Mouse (Mus musculus) midbrain, embryonic 14.5 days (tissue): ENCODE measurements around the gene Pgap3. TPM values are rescaled to one million over a fixed set of nuclear protein-coding genes. Genes with fewer than 3 reads are reported as not detected.

Source experiments
- ATAC-seq: fragments of 200-750 bp; cut with Nextera tagmentation; 2 replicates; pipeline ENCODE4 v1.8.0; 2017; ENCODE audit warnings: moderate number of reproducible peaks, moderate library complexity; ENCODE audit not compliant: low FRiP score, low TSS enrichment
- DNase-seq: peaks from one replicate; pipeline ENCODE4 v3.0.0-alpha.2; 2015
- H3K27ac ChIP-seq: fragments of 300-500 bp; sonication (generic); replicated peaks from 2 replicates; pipeline ENCODE4 v1.5.1; 2014; ENCODE audit warnings: mild to moderate bottlenecking, low read depth, low read length, moderate library complexity
- H3K27me3 ChIP-seq: fragments of 300-500 bp; sonication (generic); 2 replicates; pipeline ENCODE4 v1.6.1; 2014; ENCODE audit warnings: low read length, control low read depth, mixed read lengths; ENCODE audit not compliant: control insufficient read depth, insufficient read depth
- H3K36me3 ChIP-seq: fragments of 300-500 bp; sonication (generic); 2 replicates; pipeline ENCODE4 v1.6.1; 2014; ENCODE audit warnings: low read length, control low read depth; ENCODE audit not compliant: control insufficient read depth, insufficient read depth
- H3K4me1 ChIP-seq: fragments of 300-500 bp; sonication (generic); 2 replicates; pipeline ENCODE4 v1.6.1; 2014; ENCODE audit warnings: mild to moderate bottlenecking, antibody characterized with exemption, low read length, control low read depth; ENCODE audit not compliant: control insufficient read depth, insufficient read depth
- H3K4me2 ChIP-seq: fragments of 300-500 bp; sonication (generic); 2 replicates; pipeline ENCODE4 v1.6.1; 2014; ENCODE audit warnings: mild to moderate bottlenecking, low read length, moderate library complexity
- H3K4me3 ChIP-seq: fragments of 300-500 bp; sonication (generic); replicated peaks from 2 replicates; pipeline ENCODE4 v1.5.1; 2014; ENCODE audit warnings: low read depth, low read length
- H3K9ac ChIP-seq: fragments of 300-500 bp; sonication (generic); replicated peaks from 2 replicates; pipeline ENCODE4 v1.6.1; 2014; ENCODE audit warnings: mild to moderate bottlenecking, low read length, moderate library complexity
- H3K9me3 ChIP-seq: fragments of 300-500 bp; sonication (generic); 2 replicates; pipeline ENCODE4 v1.6.1; 2016; ENCODE audit warnings: low read length, control low read depth, mixed read lengths; ENCODE audit not compliant: control insufficient read depth
- WGBS: fragments of 180-500 bp; shearing (Covaris S2); extraction: QIAGEN DNeasy Blood & Tissue Kit; methylation state at CpG from one replicate; pipeline ENCODE4 v1.1.7; 2014; 5-methylcytosine and 5-hydroxymethylcytosine counted together
- polyA plus RNA-seq: library from polyadenylated mRNA; unstranded; fragments of >200 nt; fragmentation: Nextera tagmentation; extraction: Ambion mirVana; gene quantifications from 2 replicates; pipeline ENCODE4 v1.2.1, GENCODE M21; 2014

Gene Pgap3
- polyA plus RNA-seq, 1 experiment from 2014 or later = 6.4 TPM

DNA sequence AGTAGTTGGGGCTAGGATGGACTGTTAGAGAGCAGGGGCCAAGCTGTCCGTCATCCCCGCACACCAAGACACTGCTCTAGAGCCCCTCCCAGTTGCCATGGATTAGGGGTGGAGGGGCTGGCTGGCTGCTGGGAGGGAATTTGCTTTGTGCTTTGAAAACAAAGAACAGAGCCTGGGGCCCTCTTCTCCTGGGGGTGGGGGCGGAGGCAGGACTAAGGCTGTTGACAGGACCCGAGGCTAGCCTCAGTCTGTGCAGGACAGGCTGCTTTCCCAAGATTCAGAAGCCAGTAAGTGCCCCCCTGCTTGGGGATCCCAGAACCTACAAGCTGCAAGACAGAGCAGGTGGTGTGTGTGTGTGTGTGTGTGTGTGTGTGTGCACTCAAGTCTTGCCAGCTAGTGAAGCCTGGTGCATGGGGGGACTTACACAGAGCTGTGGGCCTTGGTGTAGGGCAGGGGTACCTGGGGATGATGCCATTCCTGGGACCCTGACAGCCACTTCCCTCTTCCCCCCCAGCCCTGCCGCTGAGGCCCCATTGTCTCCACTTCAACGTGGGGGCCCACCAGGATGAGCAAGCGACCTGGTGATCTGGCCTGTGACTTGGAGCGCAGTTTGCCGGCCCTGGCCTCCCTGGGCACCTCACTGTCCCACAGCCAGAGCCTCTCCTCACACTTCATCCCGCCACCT is 28.6 kb downstream of the Pgap3 start:
- 0 out of 2 replicates have a peak overlapping the region, but pooled peaks have one; percentile 12 for H3K9ac ChIP-seq
- peaks cover 21% of the 10 kb centered on the region for H3K36me3 ChIP-seq
- H3K4me3 ChIP-seq = no peak overlapping the region
- WGBS = 15% methylated on average over 10 of the region's 10 CpGs
- ATAC-seq (peak; percentile 63), DNase-seq (peak; percentile 66)
- H3K4me2 ChIP-seq = peak overlapping the region; percentile 25
- no peaks in the 10 kb centered on the region for H3K27me3 ChIP-seq
- peaks cover 14% of the 10 kb centered on the region for H3K4me1 ChIP-seq
- H3K9me3 ChIP-seq = no peaks in the 10 kb centered on the region
- H3K27ac ChIP-seq = peak overlapping the region; percentile 46

DNA sequence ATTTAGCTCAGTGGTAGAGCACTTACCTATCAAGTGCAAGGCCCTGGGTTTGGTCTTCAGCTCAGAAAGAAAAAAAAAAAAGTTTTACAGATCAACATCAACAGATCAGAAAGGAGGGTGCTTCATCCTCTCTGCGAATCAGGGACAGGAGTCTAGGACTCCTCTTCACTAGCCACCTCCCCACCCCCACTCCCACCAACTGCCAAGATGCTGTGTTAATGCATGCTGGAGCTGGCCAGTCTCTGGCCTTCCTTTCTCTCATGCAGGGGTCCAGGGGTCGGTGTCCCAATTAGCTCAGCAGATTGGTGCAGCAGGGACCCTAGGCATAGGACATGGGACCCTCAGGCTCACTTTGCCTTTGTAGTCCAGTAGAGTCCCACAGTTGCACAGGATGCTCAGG is 29.7 kb downstream of the Pgap3 start:
- no peak for DNase-seq
- no peak overlapping the region for H3K9ac ChIP-seq
- H3K27me3 ChIP-seq = no peaks in the 10 kb centered on the region
- no peak overlapping the region for H3K4me3 ChIP-seq
- peaks cover 14% of the 10 kb centered on the region for H3K4me1 ChIP-seq
- WGBS = 87% methylated on average over 2 of the region's 2 CpGs
- no peaks in the 10 kb centered on the region for H3K9me3 ChIP-seq
- H3K36me3 ChIP-seq = peaks cover 10% of the 10 kb centered on the region
- no peak for ATAC-seq
- no peak overlapping the region for H3K4me2 ChIP-seq
- no peak overlapping the region for H3K27ac ChIP-seq

DNA sequence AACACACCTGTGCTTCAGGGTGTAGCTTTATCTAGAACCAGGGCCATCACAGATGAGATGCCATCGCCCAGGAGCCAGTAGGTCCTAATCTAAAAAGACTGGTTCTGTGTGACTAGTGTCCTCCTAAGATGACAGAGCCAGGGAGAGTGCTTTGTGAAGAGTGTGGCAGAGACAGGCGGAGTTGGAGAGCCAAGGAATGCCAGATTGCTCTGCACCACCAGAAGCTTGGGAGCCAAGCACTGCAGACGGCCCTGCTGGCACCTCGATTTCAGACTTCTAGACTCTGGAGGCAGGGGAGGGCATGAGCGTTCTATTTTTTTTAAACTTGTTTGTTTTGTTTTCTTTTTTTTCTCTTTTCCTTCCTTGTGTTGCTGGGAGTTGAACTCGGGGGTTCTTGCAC is 31.0 kb downstream of the Pgap3 start:
- peaks cover 14% of the 10 kb centered on the region for H3K4me1 ChIP-seq
- no peak overlapping the region for H3K27ac ChIP-seq
- no peaks in the 10 kb centered on the region for H3K27me3 ChIP-seq
- H3K9ac ChIP-seq = no peak overlapping the region
- no peak overlapping the region for H3K4me2 ChIP-seq
- H3K9me3 ChIP-seq = no peaks in the 10 kb centered on the region
- no peaks in the 10 kb centered on the region for H3K36me3 ChIP-seq
- ATAC-seq = no peak
- WGBS = 88% methylated on average over 6 of the region's 6 CpGs
- no peak overlapping the region for H3K4me3 ChIP-seq
- DNase-seq = no peak

DNA sequence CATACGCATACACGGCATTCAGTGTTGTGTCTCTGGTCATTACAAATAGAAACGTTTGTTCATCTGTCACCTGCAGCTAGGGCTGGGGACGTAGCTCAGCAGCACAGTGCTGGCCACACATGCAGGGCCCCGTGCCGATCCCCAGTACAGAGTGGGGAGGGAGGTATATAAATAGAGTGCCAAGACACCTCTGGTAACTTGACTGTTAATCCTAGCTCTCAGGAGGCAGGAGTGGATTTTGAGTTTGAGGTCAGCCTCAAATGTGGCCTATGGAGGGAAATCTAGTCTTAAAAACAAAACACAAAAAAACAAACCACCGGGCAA is 32.5 kb downstream of the Pgap3 start:
- 83% methylated on average over 7 of the region's 7 CpGs for WGBS
- no peak overlapping the region for H3K9ac ChIP-seq
- DNase-seq (no peak), ATAC-seq (no peak)
- H3K4me1 ChIP-seq = peaks cover 14% of the 10 kb centered on the region
- H3K4me3 ChIP-seq = no peak overlapping the region
- H3K27ac ChIP-seq = no peak overlapping the region
- no peaks in the 10 kb centered on the region for H3K9me3 ChIP-seq
- no peaks in the 10 kb centered on the region for H3K27me3 ChIP-seq
- no peak overlapping the region for H3K4me2 ChIP-seq
- no peaks in the 10 kb centered on the region for H3K36me3 ChIP-seq

DNA sequence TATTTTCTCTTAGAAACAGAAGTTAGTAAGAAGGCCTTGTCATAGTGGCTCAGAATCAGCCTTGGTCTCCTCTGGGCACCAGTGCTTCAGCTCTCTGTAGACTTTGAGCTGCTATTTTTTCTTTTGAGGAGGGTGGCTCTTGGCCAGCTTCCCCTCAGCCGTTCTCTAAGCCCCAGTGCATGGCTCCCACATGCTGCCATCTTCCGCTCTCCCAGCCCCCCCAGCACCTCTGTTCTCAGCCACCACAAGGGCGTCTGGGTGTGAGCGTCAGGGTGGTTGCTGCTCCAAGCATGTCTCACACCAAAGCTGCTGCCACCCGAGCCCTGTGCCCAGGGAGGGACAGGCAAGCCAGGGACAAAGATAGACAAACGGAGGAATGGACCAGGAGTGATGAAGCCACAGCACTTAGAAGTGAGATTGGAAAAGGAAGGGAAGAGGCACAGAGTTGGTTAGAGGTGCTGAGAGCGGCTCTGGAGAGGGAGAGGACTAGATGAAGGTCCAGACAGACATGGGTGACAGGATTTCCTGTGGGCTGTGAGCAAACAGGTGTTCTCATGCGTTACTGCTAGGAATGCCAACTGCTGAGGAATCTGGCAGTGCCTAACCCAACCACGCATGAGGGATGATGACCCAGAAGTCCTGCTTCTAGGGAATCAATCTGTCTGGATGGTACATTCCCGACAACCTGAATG is 33.0 kb downstream of the Pgap3 start:
- no peak overlapping the region for H3K4me2 ChIP-seq
- H3K27ac ChIP-seq = no peak overlapping the region
- no peak overlapping the region for H3K4me3 ChIP-seq
- no peaks in the 10 kb centered on the region for H3K27me3 ChIP-seq
- H3K36me3 ChIP-seq = no peaks in the 10 kb centered on the region
- 83% methylated on average over 10 of the region's 10 CpGs for WGBS
- H3K9me3 ChIP-seq = no peaks in the 10 kb centered on the region
- no peak for ATAC-seq
- peaks cover 14% of the 10 kb centered on the region for H3K4me1 ChIP-seq
- H3K9ac ChIP-seq = no peak overlapping the region
- no peak for DNase-seq

DNA sequence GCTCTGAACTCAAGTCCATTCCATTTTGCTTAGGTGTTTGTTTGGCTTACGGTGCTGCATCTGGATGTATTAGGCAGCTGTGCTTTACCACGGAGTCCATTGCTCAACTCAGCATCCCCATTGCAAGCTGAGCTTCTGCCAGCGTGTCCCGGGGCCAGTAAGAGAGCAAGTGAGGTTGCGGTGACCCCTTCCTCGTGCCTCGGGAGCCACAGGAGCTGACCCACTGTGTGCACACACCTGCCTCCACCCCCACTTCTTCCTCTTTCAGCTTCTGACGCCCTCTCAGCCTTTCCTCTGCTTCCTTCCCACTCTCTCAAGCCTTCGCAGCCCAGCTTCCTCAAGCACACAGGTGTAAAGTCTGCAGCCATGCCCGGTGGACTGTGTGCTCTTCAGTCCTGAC is 34.0 kb downstream of the Pgap3 start:
- Histone ChIP-seq H3K4me2 (no peak overlapping the region), H3K36me3 (no peaks in the 10 kb centered on the region), H3K27ac (no peak overlapping the region), H3K4me1 (peaks cover 7% of the 10 kb centered on the region), H3K9me3 (no peaks in the 10 kb centered on the region), H3K27me3 (no peaks in the 10 kb centered on the region), H3K4me3 (no peak overlapping the region), H3K9ac (no peak overlapping the region)
- 83% methylated on average over 10 of the region's 10 CpGs for WGBS
- DNase-seq (no peak), ATAC-seq (no peak)

DNA sequence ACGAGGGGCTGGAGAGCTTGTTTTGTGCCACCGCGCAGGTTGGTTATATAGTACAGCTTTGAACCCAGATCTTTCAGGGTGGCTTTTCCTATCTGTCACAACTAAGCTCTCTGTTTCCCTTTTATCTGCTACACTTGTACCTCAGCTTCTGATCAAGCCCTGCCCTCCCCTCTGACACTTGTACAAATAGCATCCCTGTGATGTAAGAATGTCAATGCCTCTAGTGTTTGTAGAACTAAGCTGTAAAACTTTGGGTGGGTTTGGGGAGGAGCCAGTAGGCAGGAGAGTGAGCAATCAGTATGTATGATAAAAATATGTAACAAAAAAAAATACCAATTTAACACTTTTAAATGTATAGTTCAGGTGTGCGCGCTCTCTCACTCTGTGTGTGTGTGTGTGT is 35.9 kb downstream of the Pgap3 start:
- Histone ChIP-seq H3K4me3 (no peak overlapping the region), H3K27ac (no peak overlapping the region), H3K36me3 (no peaks in the 10 kb centered on the region), H3K9ac (no peak overlapping the region), H3K4me2 (no peak overlapping the region), H3K9me3 (no peaks in the 10 kb centered on the region), H3K27me3 (no peaks in the 10 kb centered on the region), H3K4me1 (peaks cover 16% of the 10 kb centered on the region)
- DNase-seq = no peak
- 93% methylated on average over 5 of the region's 5 CpGs for WGBS
- ATAC-seq = no peak

DNA sequence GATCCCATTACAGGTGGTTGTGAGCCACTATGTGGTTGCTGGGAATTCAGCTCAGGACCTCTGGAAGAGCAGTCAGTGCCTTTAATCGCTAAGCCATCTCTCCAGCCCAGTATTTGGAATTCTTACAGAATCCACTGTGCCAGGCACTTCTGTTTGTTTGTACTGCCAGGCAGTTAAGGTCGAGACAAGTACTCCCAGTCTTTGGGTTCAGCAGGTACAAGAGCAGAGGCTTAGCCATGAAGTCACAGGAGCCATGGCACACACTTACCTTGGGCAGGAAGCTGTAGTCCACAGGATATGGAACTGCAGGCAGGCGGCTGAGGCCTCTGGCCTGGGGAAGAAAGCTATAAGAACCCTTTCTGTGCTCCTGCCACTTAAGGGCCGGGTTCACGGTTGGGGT is 36.5 kb downstream of the Pgap3 start:
- ATAC-seq (no peak), DNase-seq (no peak)
- no peak overlapping the region for H3K27ac ChIP-seq
- H3K36me3 ChIP-seq = no peaks in the 10 kb centered on the region
- no peak overlapping the region for H3K4me2 ChIP-seq
- 88% methylated on average over 5 of the region's 5 CpGs for WGBS
- H3K4me1 ChIP-seq = peaks cover 22% of the 10 kb centered on the region
- H3K4me3 ChIP-seq = no peak overlapping the region
- H3K27me3 ChIP-seq = no peaks in the 10 kb centered on the region
- no peaks in the 10 kb centered on the region for H3K9me3 ChIP-seq
- no peak overlapping the region for H3K9ac ChIP-seq
